Mouse (Mus musculus) liver, embryonic 14.5 days (tissue): ENCODE results near the gene Slc25a21.

Experiments used
- CTCF ChIP-seq: IDR thresholded peaks from 2 replicates; pipeline ENCODE4 v1.5.1; 2016; ENCODE audit warnings: antibody characterized with exemption, low read depth, control low read depth
- EP300 ChIP-seq: IDR thresholded peaks from 2 replicates; pipeline ENCODE4 v1.6.1; 2016; ENCODE audit warnings: antibody characterized with exemption, low read depth

DNA sequence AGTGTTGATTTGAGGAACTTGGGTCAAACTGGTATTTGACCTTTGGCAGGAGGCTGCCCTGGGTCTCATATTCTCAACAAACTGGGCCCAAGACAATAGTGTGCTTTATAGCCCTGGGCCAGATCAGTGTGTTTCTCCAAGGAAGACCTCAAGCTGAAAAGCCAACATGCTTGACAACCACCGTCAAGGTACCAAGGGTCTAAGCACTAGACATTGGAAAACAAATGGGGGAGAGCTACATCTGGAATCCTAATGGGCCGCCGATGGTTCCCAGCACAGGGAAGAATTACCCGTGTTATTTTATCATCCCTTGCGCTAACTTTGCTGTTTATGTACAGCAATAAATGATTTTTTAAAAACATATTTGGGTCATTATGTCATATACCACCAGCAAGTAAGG lies 113.7 kb downstream of the Slc25a21 start:
- TF ChIP-seq CTCF (no peak), EP300 (no peak)
